Mouse (Mus musculus) embryo, embryonic 11.5 days (tissue): ENCODE measurements at regions not wholly inside any gene's neighbourhood (a gene's known extent, or its start where the extent isn't known, plus 50 kb on each side); places are given as distances from the start of the nearest gene placed in this dataset.

Experiments used
- DNase-seq: peaks from one replicate; pipeline ENCODE4 v3.0.0-alpha.2; 2012; ENCODE audit warnings: low read depth, low spot score

GRCm38 (mm10) chr2:139114523-139114922 lies 379.2 kb upstream of the Sptlc3 start:
- no peak for DNase-seq

DNA sequence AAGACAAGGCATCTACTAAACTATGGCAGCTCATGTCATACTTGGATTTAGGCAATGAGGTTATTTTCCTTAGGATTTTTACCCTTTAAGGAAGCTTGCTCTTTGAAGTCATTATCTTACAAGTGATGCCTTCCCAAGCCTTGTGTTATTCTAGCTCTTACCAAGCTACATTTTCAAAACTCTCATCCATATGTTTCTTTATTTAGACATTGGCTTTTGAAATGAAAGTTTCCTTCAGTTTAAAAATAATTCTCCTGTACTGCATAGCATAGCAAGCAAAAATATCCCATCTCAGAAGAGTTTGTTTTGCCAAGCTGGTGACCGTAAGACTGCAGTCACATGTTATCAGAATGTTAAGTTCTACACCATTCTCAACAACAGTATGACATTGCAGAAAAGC lies 372.8 kb upstream of the Sptlc3 start:
- DNase-seq = no peak

- DNase-seq = no peak
Observed at GRCm38 (mm10) chr2:139132121-139132520, 361.6 kb upstream of the Sptlc3 start.

GRCm38 (mm10) chr2:139147004-139147403 lies 346.7 kb upstream of the Sptlc3 start:
- no peak for DNase-seq

GRCm38 (mm10) chr2:139179641-139180040 lies 314.1 kb upstream of the Sptlc3 start:
- DNase-seq = no peak

DNA sequence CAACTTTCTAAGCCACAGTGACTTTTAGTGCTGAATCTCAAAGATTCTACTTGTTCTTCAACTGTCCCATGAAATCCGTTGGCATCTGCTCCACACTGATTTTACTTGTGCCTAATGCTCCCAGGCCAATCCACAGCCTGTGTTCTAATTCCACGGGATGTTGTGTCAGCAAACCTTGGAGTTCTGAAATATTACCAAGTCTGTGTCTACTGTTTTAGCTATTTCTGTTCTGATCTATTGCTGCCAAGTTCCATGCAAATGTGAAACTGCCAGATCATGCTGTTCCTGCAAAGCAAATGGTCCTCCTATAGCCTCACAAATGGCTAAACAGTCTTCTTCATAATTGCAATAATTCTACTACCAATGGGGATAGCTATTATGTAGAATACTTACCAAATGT lies 295.4 kb upstream of the Sptlc3 start:
- no peak for DNase-seq

DNA sequence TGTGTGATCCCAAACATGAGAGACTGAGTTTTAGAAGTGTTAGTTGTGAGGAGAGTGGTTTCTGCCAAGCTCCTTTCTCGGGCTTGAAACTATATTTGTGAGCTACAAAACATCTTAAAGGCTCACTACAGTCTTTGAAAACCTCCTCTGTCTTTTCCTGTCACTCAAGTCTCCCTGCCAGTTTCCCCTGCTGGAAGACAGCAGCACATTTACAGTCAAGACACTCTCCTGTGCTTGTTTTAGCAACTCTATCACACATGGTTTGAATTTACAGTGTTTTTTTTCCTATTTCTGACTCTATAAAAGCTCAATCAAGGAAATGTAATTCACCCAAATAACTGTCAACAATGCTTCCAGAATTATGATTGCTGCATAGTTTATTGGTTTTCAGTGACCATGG lies 286.1 kb upstream of the Sptlc3 start:
- no peak for DNase-seq

GRCm38 (mm10) chr2:139220757-139221400 lies 272.8 kb upstream of the Sptlc3 start:
- DNase-seq = no peak

DNA sequence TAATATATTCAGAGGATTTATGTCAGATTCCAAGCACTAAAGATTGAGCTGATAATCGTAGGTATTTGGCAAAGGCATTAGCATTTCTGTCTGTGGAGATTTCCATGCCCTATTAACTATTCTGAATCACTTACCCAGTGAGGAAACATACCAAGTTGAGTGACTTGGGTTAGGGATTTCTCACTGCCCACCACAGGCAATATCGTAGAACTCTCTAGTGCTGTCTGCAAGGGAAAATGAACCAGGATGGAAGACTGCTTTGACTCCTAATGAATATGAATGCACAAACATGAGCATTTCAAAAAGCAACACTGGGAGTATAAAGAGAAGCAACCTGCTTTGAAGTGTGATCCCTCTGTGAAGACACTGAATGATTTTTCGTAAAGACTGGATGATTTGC lies 263.3 kb upstream of the Sptlc3 start:
- DNase-seq = no peak

DNA sequence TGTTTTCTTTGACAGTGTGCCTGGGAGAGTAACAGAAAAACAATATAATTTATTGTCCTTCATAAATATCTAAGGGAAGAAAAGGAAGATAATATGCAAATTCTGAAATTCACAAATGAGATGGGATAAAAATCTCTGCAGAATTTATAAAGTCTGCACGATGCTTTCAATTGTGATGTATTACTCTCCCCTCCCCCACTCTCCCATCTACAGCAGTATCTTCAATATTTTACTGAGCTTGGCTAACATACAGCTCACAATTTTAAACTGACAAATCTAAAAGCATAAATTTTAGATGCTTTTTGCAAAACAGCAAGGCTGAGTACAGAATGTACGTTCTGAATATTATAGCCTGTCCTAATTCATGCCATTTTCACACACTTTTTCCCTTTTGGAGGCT lies 243.6 kb upstream of the Sptlc3 start:
- no peak for DNase-seq

DNA sequence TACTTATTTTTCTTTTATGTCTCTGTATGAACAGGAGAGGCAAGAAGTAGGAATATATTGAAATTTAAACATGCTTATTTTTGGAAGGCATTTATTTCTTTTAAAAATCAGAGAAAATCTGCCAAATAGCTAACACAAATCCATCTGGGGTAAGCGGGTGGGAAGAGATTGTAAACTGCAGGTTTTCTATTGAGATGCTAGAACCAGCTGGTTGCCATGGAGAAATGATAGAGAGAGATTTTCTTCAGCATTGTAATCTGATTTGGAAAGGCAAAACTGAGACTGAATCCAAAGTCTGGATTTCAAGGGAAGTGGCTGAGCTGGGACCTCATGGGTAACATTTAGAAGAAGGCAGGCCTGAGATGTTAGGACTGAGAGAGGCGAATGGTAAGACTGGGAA lies 226.6 kb upstream of the Sptlc3 start:
- DNase-seq = no peak

DNA sequence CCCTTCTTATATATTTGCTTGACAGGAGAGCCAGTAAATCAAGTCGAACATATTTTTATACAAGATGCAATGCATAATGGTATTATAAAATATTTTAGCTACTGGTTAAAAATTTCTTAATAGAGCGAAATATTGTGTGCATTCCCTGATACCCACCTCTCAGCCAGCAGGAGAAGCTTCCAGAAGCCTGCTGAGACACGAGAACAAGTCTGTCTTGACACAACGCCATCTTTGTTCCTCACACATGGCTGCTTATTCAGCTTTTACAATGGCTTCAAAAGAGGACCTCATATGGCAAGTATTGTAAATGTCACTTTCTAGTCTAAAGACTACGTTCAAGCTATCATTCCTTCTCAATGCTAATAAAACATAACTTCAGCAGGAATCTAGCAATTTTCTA lies 217.1 kb upstream of the Sptlc3 start:
- no peak for DNase-seq

DNA sequence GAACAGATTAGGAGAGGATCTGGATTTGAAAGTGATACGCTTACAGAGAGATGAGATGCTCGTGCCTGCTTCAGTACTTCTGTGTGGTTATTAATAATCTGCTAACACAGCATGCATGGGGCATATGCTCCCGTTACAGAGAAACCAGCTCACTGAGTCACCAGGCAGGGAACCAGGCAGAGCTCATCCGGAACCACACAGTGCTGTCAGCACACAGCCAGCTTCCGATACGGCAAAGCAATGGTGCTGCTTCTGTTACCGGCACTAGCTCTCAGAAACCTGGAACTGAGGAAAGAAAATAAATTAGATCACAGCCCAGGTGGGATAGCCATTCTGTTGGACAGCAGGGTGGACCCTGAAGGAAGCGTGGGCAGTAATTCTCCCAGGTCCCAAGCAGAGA lies 216.1 kb upstream of the Sptlc3 start:
- DNase-seq = no peak

GRCm38 (mm10) chr2:139281056-139281455 lies 212.7 kb upstream of the Sptlc3 start:
- DNase-seq = no peak

DNA sequence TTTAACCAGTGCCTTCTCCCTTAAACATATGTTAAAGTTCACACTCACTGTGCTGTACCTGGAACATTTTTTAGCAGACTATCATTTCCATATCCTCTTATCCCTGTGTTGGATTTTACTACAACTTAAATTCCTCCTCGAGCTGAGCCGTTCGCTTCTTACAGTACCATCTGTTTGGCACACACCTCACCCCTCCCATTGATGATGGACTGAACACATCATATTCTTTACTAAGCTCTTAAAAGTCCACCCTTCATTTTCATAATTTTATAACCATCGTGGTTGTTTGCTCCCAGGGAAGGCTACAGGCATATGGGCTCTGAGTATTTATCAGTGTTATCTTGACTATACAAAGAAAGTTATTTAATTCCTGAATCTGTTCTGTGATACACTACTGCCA lies 209.4 kb upstream of the Sptlc3 start:
- no peak for DNase-seq

GRCm38 (mm10) chr2:139286446-139286845 lies 207.3 kb upstream of the Sptlc3 start:
- no peak for DNase-seq

- peak; percentile 36 for DNase-seq
Observed at GRCm38 (mm10) chr2:139298541-139299152, 195.1 kb upstream of the Sptlc3 start.

GRCm38 (mm10) chr2:139311401-139311812 lies 182.3 kb upstream of the Sptlc3 start:
- no peak for DNase-seq

DNA sequence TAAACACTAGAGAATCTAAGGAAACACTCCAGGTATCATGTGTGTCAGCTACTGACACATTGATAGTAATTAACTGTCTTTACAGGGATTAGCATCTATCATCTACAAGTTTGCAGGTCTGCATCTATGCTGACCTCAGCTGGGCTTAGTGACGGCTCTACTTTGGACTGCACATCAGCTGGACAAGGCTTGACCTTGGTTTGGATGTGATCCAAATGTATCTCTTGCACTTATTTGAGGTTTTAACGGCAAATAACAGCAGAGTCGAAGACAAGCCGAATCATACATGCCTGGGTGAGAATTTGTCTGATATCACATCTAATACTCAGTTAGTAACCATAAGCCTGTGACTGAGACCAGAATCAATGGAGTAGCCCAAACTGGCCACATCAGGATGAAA lies 181.7 kb upstream of the Sptlc3 start:
- DNase-seq = no peak

DNA sequence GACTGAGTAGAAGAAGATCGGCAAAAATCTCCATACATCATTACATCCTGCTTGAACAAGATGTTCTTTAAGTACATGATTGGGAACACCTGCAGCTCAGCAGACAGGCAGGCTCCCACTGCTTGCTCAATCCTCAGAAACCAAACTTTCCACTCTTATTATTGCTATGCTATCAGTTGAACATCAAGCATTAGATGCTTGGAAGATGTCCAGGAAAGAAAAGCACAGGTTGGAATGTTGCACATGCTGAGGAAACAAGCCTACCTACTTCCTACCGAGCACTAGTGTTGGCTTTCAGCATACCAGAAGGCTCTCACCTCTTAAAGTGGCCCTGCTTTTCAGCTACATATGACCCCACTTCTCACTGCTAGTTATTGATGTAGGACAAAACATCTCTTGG lies 171.2 kb upstream of the Sptlc3 start:
- no peak for DNase-seq

- DNase-seq = no peak
Observed at GRCm38 (mm10) chr2:139325501-139325900, 168.2 kb upstream of the Sptlc3 start.

GRCm38 (mm10) chr2:139334681-139335080 lies 159.0 kb upstream of the Sptlc3 start:
- DNase-seq = no peak

DNA sequence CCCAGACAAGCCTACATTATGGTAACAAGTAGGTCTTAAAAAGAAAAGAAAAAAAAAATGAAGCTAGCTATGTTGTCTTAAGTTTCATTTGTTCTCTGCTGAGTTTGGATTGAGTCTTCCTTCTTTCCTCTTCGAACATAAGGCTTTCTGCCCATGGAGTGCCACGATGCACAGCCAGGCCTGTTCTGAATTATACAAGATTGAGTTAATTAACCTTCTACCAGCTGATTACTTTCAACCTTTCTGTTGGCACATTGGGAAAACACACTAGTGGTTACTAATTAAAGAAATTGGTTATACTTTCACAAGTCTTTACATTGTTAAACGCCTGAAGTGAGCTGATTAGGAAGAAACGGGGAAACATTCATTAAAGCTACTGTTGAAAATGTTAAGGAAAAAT lies 155.5 kb upstream of the Sptlc3 start:
- no peak for DNase-seq
